Comparison of ENCODE assay signal across 8 mouse cellular contexts in genomic region chr11:58977607-58978026, GRCm38 (mm10). TPM values are rescaled to one million over a fixed set of nuclear protein-coding genes. Genes with fewer than 3 reads are reported as not detected.
DNase-seq lines count a peak whose midpoint lies in the region; ATAC-seq and TF ChIP-seq lines count a peak whose summit lies in the region.

No protein-coding gene starts in this region.

- H3K36me3 ChIP-seq in heart, postnatal 0 days (replicated peaks; ENCODE audit: control insufficient read depth, insufficient read depth, low read length): peaks cover 7% of the 10 kb centered on the region
- H3K36me3 ChIP-seq in MEL (ENCODE audit: control insufficient read depth in 1 of 2, insufficient read depth in 2 of 2, low read length in 2 of 2): peaks cover 5 to 23% of the 10 kb centered on the region in 2 experiments; a peak in 3 of 4 replicates
- H3K36me3 ChIP-seq in forebrain, postnatal 0 days (ENCODE audit: insufficient read depth): peaks cover 2% of the 10 kb centered on the region; the same call in 1 of the 2 replicates
- peaks cover 32% of the 10 kb centered on the region for H3K36me3 ChIP-seq in megakaryocyte, embryonic 14.5 days (replicated peaks; ENCODE audit: low read length)

- peaks cover 52% of the 10 kb centered on the region for H3K79me2 ChIP-seq in MEL (ENCODE audit: control insufficient read depth, insufficient read depth, low read length, poor library complexity)

- H3K4me3 ChIP-seq in heart, postnatal 0 days (ENCODE audit: low read depth, low read length): peak overlapping the region; percentile 88
- H3K4me3 ChIP-seq in MEL (ENCODE audit: control insufficient read depth in 1 of 2, insufficient read depth in 1 of 2, low read depth in 2 of 2, low read length in 2 of 2): peak overlapping the region; percentile 88 to 97
- H3K4me3 ChIP-seq in forebrain, postnatal 0 days (ENCODE audit: low read depth, low read length): peak overlapping the region; percentile 59
- peak overlapping the region; percentile 98 for H3K4me3 ChIP-seq in megakaryocyte, embryonic 14.5 days (replicated peaks)

- H3K9me3 ChIP-seq in heart, postnatal 0 days (replicated peaks; ENCODE audit: control insufficient read depth, low read length): no peaks in the 10 kb centered on the region
- no peaks in the 10 kb centered on the region for H3K9me3 ChIP-seq in MEL (replicated peaks; ENCODE audit: insufficient read depth, low read length)
- no peaks in the 10 kb centered on the region for H3K9me3 ChIP-seq in forebrain, postnatal 0 days (ENCODE audit: low read length)
- no peaks in the 10 kb centered on the region for H3K9me3 ChIP-seq in megakaryocyte, embryonic 14.5 days

- ATAC-seq in heart, postnatal 0 days (ENCODE audit: insufficient read depth, low read depth): no peak
- peak; percentile 24; the same call in 1 of the 2 replicates for ATAC-seq in forebrain, postnatal 0 days

- peak in 1 of 2 experiments; percentile 71; a peak in 1 of 4 replicates for TF ChIP-seq POLR2A in MEL (IDR thresholded peaks at IDR 0.05; ENCODE audit: control insufficient read depth in 1 of 2, insufficient read depth in 1 of 2, low read depth in 1 of 2, low read length in 2 of 2, poor library complexity in 1 of 2)

- no peak for DNase-seq in heart, postnatal 0 days (ENCODE audit: low spot score)
- DNase-seq in heart, adult 8-10 months (ENCODE audit: low spot score): no peak
- peak; percentile 67 for DNase-seq in MEL (ENCODE audit: low read depth, low spot score)
- no peak for DNase-seq in forebrain, postnatal 0 days
- no peak for DNase-seq in right cerebral cortex, adult 18-20 months
- no peak for DNase-seq in layer of hippocampus, postnatal 10 days (ENCODE audit: low spot score in 2 of 2)
- DNase-seq in cerebellum, adult 9-10 months: no peak

- H3K27ac ChIP-seq in heart, postnatal 0 days (ENCODE audit: low read depth): peak overlapping the region; percentile 87
- H3K27ac ChIP-seq in MEL (ENCODE audit: control insufficient read depth, low read depth, low read length): peak overlapping the region; percentile 89
- peak overlapping the region; percentile 47 for H3K27ac ChIP-seq in forebrain, postnatal 0 days (ENCODE audit: low read depth, low read length)

- peak overlapping the region; percentile 90 for H3K9ac ChIP-seq in heart, postnatal 0 days (replicated peaks; ENCODE audit: low read depth, low read length)
- H3K9ac ChIP-seq in MEL (ENCODE audit: control insufficient read depth, low read depth, low read length, poor library complexity, severe bottlenecking): peak overlapping the region; percentile 81
- H3K9ac ChIP-seq in forebrain, postnatal 0 days: peak overlapping the region; percentile 85

- under 1% methylated on average over 21 of the region's 21 CpGs for WGBS in heart, postnatal 0 days
- WGBS in forebrain, postnatal 0 days: 1% methylated on average over 21 of the region's 21 CpGs

- H3K27me3 ChIP-seq in heart, postnatal 0 days (ENCODE audit: control insufficient read depth, insufficient read depth, low read length): no peaks in the 10 kb centered on the region
- no peaks in the 10 kb centered on the region for H3K27me3 ChIP-seq in MEL (ENCODE audit: control insufficient read depth in 1 of 2, insufficient read depth in 2 of 2, low read length in 2 of 2)
- H3K27me3 ChIP-seq in forebrain, postnatal 0 days (ENCODE audit: insufficient read depth, low read length): no peaks in the 10 kb centered on the region
- no peaks in the 10 kb centered on the region for H3K27me3 ChIP-seq in megakaryocyte, embryonic 14.5 days (replicated peaks)

- no peak for TF ChIP-seq EP300 in heart, postnatal 0 days (IDR thresholded peaks at IDR 0.05; ENCODE audit: low read depth)
- no peak for TF ChIP-seq EP300 in MEL (IDR thresholded peaks at IDR 0.05; ENCODE audit: low read depth in 1 of 2, low read length in 2 of 2)

- TF ChIP-seq RAD21 in MEL (IDR thresholded peaks at IDR 0.05; ENCODE audit: low read depth, low read length): no peak

- no peak for TF ChIP-seq CTCF in heart, postnatal 0 days (IDR thresholded peaks at IDR 0.05; ENCODE audit: low read depth)
- TF ChIP-seq CTCF in MEL (IDR thresholded peaks at IDR 0.05 in 2 of 3, conservative IDR thresholded peaks at IDR 0.05 in 1 of 3; ENCODE audit: control insufficient read depth in 1 of 3, insufficient read depth in 1 of 3, low read depth in 2 of 3, low read length in 3 of 3, poor library complexity in 1 of 3, severe bottlenecking in 1 of 3): no peak
- no peak for TF ChIP-seq CTCF in forebrain, postnatal 0 days (IDR thresholded peaks at IDR 0.05; ENCODE audit: low read depth)

- H3K4me1 ChIP-seq in heart, postnatal 0 days (ENCODE audit: control insufficient read depth, insufficient read depth): peaks cover 36% of the 10 kb centered on the region
- H3K4me1 ChIP-seq in MEL (ENCODE audit: control insufficient read depth in 1 of 2, insufficient read depth in 2 of 2, low read length in 2 of 2): peaks cover 15 to 18% of the 10 kb centered on the region in 2 experiments
- H3K4me1 ChIP-seq in forebrain, postnatal 0 days (ENCODE audit: insufficient read depth): peaks cover 19% of the 10 kb centered on the region
- H3K4me1 ChIP-seq in megakaryocyte, embryonic 14.5 days: peaks cover 60% of the 10 kb centered on the region

- peak overlapping the region; percentile 90 for H3K4me2 ChIP-seq in heart, postnatal 0 days (ENCODE audit: low read depth, low read length)
- peak overlapping the region; percentile 99 for H3K4me2 ChIP-seq in forebrain, postnatal 0 days (ENCODE audit: low read depth)

RNA-seq across cellular contexts. Expression of gene Trim11, which starts 0.3 kb away (rescaled TPM):
- total RNA-seq in heart, postnatal 0 days (2014; rRNA removed; ENCODE audit: low replicate concordance): 36.8 and 37.4 TPM in 2 replicates
- 26.0 and 26.5 TPM in 2 replicates for polyA plus RNA-seq in heart, postnatal 0 days (2015; fragmentation: Nextera tagmentation; extraction: Ambion mirVana)
- total RNA-seq in heart, adult 8-10 months (2022): 10 to 100 TPM; 14.7 to 18.9 (median 16.5) TPM
- total RNA-seq in MEL (2012; rRNA removed): 22.9 and 27.0 TPM in 2 replicates
- 10 to 100 TPM in 1 of 2 experiments, not detected in 1; 24.8 TPM for polyA plus RNA-seq in MEL (2012; ENCODE audit: insufficient read depth in 1 of 2, insufficient read length in 2 of 2, low read depth in 1 of 2, low replicate concordance in 2 of 2, missing spikeins in 1 of 2)
- total RNA-seq in forebrain, postnatal 0 days (2014; rRNA removed): 29.2 and 31.9 TPM in 2 replicates
- polyA plus RNA-seq in forebrain, postnatal 0 days (2015; fragmentation: Nextera tagmentation; extraction: Ambion mirVana): 13.5 and 16.0 TPM in 2 replicates
- polyA plus RNA-seq in megakaryocyte, embryonic 14.5 days (2012; ENCODE audit: insufficient read depth, low replicate concordance): 12.8 and 20.1 TPM in 2 replicates
- total RNA-seq in layer of hippocampus, postnatal 10 days (2021): 10 to 100 TPM; 24.7 to 28.6 TPM

RNA-seq across cellular contexts. Expression of gene Hist3h2a, which starts 23.1 kb away (rescaled TPM):
- 90.4 and 94.8 TPM in 2 replicates for total RNA-seq in heart, postnatal 0 days (2014; rRNA removed; ENCODE audit: low replicate concordance)
- 43.1 and 63.4 TPM in 2 replicates for polyA plus RNA-seq in heart, postnatal 0 days (2015; fragmentation: Nextera tagmentation; extraction: Ambion mirVana)
- total RNA-seq in heart, adult 8-10 months (2022): 10 to 100 TPM; 10.5 to 17.8 (median 16.0) TPM
- total RNA-seq in MEL (2012; rRNA removed): 184 and 300 TPM in 2 replicates
- under 1 TPM in 1 of 2 experiments, not detected in 1; 0.42 TPM for polyA plus RNA-seq in MEL (2012; ENCODE audit: insufficient read depth in 1 of 2, insufficient read length in 2 of 2, low read depth in 1 of 2, low replicate concordance in 2 of 2, missing spikeins in 1 of 2)
- 181 and 199 TPM in 2 replicates for total RNA-seq in forebrain, postnatal 0 days (2014; rRNA removed)
- polyA plus RNA-seq in forebrain, postnatal 0 days (2015; fragmentation: Nextera tagmentation; extraction: Ambion mirVana): 58.0 and 58.7 TPM in 2 replicates
- 16.9 TPM in 1 of 2 replicates, not detected in the other for polyA plus RNA-seq in megakaryocyte, embryonic 14.5 days (2012; ENCODE audit: insufficient read depth, low replicate concordance)
- 10 to 100 TPM; 59.3 to 61.6 TPM for total RNA-seq in layer of hippocampus, postnatal 10 days (2021)

RNA-seq across cellular contexts. Expression of gene Trim17, which starts 23.1 kb away (rescaled TPM):
- total RNA-seq in heart, postnatal 0 days (2014; rRNA removed; ENCODE audit: low replicate concordance): 0.62 TPM in 1 of 2 replicates, not detected in the other
- 0.26 and 0.33 TPM in 2 replicates for polyA plus RNA-seq in heart, postnatal 0 days (2015; fragmentation: Nextera tagmentation; extraction: Ambion mirVana)
- under 1 TPM in 3 of 4 experiments, not detected in 1; 0.06 to 0.20 (median 0.08) TPM for total RNA-seq in heart, adult 8-10 months (2022)
- total RNA-seq in MEL (2012; rRNA removed): 0.50 and 0.52 TPM in 2 replicates
- polyA plus RNA-seq in MEL (2012; ENCODE audit: insufficient read depth in 1 of 2, insufficient read length in 2 of 2, low read depth in 1 of 2, low replicate concordance in 2 of 2, missing spikeins in 1 of 2): under 1 TPM in 1 of 2 experiments, not detected in 1; 0.82 TPM
- total RNA-seq in forebrain, postnatal 0 days (2014; rRNA removed): 3.4 and 4.0 TPM in 2 replicates
- 0.65 TPM in 2 replicates for polyA plus RNA-seq in forebrain, postnatal 0 days (2015; fragmentation: Nextera tagmentation; extraction: Ambion mirVana)
- polyA plus RNA-seq in megakaryocyte, embryonic 14.5 days (2012; ENCODE audit: insufficient read depth, low replicate concordance): 11.3 and 13.8 TPM in 2 replicates
- 1 to 10 TPM; 2.9 to 3.7 TPM for total RNA-seq in layer of hippocampus, postnatal 10 days (2021)

RNA-seq across cellular contexts. Expression of gene Hist3h2ba, which starts 28.9 kb away (rescaled TPM):
- total RNA-seq in heart, postnatal 0 days (2014; rRNA removed; ENCODE audit: low replicate concordance): 26.3 and 44.3 TPM in 2 replicates
- polyA plus RNA-seq in heart, postnatal 0 days (2015; fragmentation: Nextera tagmentation; extraction: Ambion mirVana): 7.0 and 8.2 TPM in 2 replicates
- total RNA-seq in heart, adult 8-10 months (2022): 1 to 10 TPM in 3 of 4 experiments, not detected in 1; 1.3 to 1.4 (median 1.3) TPM
- 48.2 and 147 TPM in 2 replicates for total RNA-seq in MEL (2012; rRNA removed)
- under 1 TPM in 1 of 2 experiments, not detected in 1; 0.21 TPM for polyA plus RNA-seq in MEL (2012; ENCODE audit: insufficient read depth in 1 of 2, insufficient read length in 2 of 2, low read depth in 1 of 2, low replicate concordance in 2 of 2, missing spikeins in 1 of 2)
- total RNA-seq in forebrain, postnatal 0 days (2014; rRNA removed): 446 and 960 TPM in 2 replicates
- polyA plus RNA-seq in forebrain, postnatal 0 days (2015; fragmentation: Nextera tagmentation; extraction: Ambion mirVana): 111 and 146 TPM in 2 replicates
- polyA plus RNA-seq in megakaryocyte, embryonic 14.5 days (2012; ENCODE audit: insufficient read depth, low replicate concordance): 5.3 and 6.7 TPM in 2 replicates
- total RNA-seq in layer of hippocampus, postnatal 10 days (2021): 100 to 1,000 TPM; 146 to 155 TPM

RNA-seq across cellular contexts. Expression of gene Rnf187, which starts 38.9 kb away (rescaled TPM):
- total RNA-seq in heart, postnatal 0 days (2014; rRNA removed; ENCODE audit: low replicate concordance): 301 and 362 TPM in 2 replicates
- 145 and 147 TPM in 2 replicates for polyA plus RNA-seq in heart, postnatal 0 days (2015; fragmentation: Nextera tagmentation; extraction: Ambion mirVana)
- 100 to 1,000 TPM; 165 to 184 (median 175) TPM for total RNA-seq in heart, adult 8-10 months (2022)
- total RNA-seq in MEL (2012; rRNA removed): 282 and 337 TPM in 2 replicates
- 1,000 to 10,000 TPM in 1 of 2 experiments, 100 to 1,000 TPM in 1; 280 to 3,830 TPM for polyA plus RNA-seq in MEL (2012; ENCODE audit: insufficient read depth in 1 of 2, insufficient read length in 2 of 2, low read depth in 1 of 2, low replicate concordance in 2 of 2, missing spikeins in 1 of 2)
- 668 and 716 TPM in 2 replicates for total RNA-seq in forebrain, postnatal 0 days (2014; rRNA removed)
- polyA plus RNA-seq in forebrain, postnatal 0 days (2015; fragmentation: Nextera tagmentation; extraction: Ambion mirVana): 583 and 608 TPM in 2 replicates
- polyA plus RNA-seq in megakaryocyte, embryonic 14.5 days (2012; ENCODE audit: insufficient read depth, low replicate concordance): 271 and 450 TPM in 2 replicates
- 100 to 1,000 TPM; 453 to 458 TPM for total RNA-seq in layer of hippocampus, postnatal 10 days (2021)
